Mouse (Mus musculus) 3134 (cell line): ENCODE results near the gene Decr2.
"Not testable (repeated sequence)": the region's sequence is repeated elsewhere in the genome, so short reads cannot be mapped to it uniquely, and the experiment has no call there.

Experiments
- DNase-seq: peaks from one replicate; pipeline ENCODE4 v3.0.0-alpha.2; 2011; ENCODE audit warnings: low spot score; ENCODE audit not compliant: insufficient read length; ENCODE audit errors: extremely low read depth

Decr2 gene

DNA sequence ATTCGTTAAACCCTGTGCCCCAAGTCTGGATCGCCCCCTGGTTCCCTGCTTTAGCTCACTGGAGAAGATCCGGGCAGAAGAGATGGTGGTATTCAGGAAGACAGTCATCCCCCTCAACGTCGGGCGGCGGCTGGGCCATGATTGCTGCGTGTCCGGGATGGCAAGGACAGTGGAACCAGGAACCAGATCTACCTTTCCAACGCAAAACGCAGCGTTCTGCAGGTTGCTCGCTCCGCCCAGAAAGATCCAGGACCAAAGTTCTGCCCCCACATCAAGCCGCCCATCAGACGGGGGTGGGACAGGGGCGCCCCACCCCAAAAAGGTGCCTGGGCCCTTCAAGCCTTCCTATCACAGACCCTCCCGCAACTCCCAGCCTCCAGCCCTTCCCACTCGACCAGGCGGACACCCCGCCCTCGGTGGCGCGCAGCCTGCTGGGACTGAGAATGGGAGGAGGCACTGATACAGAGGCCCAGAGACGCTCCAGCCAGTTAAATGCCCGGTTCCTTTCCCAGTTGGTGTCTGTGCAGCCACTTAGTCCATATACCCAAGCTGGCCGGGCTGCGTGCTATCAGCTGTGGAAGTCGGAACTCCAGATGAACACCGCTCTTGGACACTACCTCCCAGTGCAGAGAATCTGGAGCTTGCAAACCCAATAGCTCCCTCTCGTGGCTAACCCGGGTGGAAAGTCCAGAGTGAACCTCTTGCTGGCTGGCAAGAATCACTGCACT is at the start of gene Decr2:
Gene Decr2, minus strand, starts transcription at position 433 of the 728 bp plus-strand sequence.
- DNase-seq, result peak; percentile 93

DNA sequence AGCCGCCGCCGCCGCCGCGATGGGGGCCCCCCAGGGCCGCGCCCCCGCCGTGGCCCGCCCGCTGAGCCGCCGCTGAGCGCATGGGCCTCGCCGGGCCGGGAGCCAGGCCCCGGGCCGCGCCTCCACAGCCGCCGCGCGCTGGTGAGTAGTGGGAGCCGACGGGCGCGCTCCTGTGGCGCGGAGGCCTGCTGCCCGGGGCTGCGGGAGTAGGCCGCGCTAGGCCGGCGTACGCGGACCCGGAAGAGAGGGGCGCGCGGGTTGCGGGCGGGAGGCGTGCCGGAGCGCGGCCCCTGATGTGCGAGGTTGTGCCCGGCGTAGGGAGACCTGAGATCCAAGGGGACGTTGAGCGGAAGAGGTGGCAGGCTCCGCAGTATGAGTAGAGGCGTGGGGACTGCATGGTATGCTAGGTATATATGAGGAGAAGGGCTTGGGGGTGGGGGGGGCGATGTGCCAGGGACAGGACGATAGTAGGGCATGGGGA is 48.8 kb upstream of the Decr2 start:
- peak; percentile 66 for DNase-seq

DNA sequence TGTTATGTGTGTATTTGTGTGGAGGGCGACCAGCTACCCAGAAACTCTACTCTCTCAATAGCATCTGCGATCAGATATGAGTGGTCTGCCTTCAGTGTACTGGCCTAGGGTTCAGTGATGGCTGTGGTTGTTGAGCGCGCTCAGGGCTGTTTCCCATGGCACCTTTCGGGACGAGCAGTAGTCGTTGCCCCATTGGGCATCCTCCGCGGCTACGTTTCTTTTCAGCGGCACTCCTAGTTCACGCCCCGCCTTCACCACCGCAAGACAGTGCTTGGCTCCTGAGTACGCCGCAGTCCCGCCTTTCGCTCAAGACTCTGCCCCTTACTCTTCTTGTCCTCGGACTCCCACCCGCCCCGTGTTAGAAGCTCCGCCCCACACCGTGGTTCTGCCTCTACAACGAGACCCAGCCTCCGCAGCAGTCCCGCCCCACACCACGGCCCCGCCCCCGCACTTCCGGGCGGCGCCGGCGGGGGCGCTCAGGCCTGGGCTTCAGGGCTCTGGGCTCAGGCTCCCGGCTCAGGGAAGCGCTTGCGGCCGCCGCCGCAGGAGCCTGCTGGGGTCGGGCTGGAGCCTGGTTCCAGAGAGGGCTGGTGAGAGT is 48.2 kb upstream of the Decr2 start, which contains the start of gene Axin1:
Gene Axin1, plus strand, starts transcription at position 450 of the 598 bp plus-strand sequence.
- DNase-seq, result peak; percentile 99

DNA sequence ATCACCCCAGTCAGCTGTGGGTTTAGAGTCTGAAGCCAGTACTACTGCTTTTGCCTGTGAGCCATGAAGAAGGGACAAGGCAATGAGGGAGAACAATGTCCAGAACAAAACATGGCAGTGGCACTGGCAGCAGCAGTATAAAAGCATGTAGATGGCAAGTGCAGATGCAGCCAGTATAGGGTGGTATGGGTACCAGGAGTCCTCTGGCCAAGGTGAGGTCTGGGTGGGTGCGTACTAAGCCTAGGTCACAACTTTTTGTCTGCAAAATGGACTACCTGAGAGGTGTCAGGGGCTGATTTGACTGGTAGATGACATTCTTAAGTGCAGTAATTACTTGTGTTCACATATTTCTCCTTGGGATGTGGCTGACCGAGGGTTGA is 47.6 kb upstream of the Decr2 start:
- DNase-seq, result no peak

DNA sequence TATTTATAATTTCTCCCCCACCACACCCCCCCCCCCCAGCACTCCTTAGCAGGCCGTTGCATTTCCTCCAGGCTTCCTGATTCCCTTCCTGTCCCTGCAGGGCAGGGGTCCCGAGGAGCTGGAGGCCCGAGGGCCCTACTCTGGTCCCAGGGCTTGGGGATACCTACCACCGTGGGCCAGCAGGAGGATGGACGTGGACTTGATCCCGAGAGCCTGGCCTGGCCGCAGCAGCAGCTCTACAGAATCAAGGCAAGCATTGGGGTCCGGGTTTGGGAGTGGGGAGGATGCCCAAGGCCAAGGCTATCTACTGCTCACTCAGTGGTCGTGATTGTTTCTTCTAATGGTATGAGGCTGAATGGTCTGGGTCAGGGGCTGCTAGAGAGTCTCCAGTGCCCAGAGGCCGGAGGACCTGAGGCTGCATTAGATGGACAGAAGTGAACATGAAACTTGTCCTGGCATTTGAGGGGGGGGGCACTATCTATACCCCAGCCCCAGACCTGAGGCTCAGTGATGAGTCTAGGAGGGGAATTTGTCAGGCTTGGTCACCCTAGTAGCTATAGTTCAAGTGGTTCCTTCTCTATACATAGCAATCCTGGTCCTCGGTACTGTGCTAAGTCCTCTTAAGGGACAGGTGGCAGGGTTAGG is 47.1 kb upstream of the Decr2 start:
- no peak for DNase-seq

DNA sequence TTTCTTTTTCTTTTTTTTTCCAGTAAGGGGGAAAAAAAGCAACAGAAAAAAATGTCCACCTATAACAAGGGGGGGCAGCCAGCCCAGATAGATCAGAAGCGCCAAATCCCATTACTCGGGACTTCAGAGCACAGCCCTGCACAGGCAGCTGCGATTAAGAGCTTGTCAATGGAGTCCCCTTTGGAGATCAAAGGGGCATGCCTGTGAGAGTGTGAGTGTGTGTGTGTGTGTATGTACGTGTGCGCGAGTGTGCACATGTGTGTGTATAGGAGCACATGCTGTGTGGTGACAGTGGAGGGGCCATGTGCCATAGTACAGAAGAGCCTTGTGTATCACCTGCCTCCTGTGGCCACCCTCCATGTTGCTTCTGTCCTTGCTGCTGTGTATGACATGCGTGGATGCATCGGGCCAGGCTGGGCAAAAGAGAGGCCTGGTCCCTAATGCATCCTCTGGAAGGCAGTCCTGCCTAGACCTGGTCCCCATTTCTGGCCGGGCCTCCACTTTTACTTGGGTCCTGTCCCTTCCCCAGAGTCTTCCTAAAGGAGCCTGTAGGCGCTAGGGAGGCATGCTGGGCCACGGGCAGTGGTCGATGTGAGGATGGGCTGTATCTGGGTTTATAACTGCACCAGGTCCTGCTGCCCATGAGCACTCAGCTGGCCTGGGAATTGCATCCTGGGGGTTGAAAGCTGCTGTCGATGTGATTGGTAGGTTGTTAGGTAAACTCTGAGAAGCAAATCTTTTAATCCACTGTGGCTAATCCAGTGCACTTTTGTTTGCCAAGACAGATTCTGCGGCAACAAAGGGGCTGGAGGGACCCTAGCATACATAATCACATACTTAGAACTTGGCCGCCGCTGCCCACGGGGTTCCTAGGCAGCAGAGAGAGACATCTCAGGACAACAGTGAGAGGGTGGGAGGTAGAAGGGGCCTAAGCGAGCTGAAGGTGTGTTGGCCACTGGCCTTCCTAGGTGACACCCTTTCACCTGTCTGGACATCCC is 42.0 kb upstream of the Decr2 start:
- DNase-seq, result no peak

DNA sequence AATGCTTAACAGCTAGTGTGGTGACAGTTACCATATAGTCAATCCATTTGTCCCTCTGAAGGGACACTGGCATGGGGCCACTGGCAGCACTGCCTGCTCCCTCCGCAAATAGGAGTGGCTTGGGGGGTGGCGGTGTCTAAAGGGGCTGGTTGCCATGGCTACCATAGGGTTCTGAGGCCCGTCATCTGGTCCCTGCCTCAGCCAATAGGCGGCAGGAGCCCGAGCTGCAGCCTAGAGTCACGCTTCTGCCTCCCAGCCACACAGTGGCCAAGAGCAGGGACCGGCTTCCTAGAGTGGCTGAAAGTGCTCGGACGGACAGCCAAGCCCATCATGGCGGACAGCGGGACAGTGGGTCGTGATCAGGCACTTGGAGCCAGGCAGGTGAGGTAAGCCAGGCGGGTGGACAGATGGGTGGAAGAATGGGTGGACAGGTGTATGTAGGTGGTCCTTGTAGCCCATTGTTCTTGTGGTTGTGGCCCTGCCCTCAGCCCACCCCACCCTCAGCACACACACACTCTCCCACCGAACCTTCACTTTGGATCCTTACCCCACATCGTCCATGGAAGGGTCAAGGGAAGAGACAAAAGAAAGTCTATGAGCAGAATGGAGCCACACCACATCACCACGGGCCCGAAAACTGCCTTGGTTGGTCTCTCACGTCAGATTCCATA is 41.1 kb upstream of the Decr2 start:
- DNase-seq, result no peak

DNA sequence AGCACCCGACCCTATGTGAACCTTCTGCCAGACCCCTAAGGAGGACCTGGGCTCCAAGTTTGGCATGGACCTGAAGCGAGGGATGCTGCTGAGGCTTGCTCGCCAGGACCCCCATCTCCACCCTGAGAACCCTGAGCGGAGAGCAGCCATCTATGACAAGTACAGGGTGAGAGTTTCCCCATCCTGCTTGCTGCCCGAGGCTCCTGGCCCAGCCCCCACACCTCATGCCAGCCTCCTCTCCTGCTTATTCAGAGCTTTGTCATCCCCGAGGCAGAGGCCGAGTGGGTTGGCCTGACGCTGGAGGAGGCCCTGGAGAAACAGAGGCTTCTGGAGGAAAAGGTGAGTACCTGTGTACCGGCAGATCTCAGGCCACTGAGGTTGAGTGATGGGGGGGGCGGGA is 35.1 kb upstream of the Decr2 start:
- DNase-seq, result no peak

DNA sequence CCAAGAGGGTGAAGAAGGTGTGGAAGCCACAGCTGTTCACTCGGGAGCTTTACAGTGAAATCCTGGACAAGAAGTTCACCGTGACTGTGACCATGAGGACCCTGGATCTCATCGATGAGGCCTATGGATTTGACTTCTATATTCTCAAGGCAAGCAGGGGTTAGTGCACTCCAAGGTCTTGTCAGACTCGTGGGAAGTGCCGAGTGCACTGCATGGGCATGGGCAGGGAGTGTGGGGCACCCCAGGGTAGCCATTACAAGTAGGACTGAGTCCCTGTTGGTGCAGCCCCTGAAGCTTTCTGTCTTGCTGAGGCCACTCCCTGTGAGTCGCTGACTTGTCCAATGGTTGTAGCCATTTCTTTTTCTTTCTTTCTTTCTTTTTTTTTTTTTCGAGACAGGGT is 34.4 kb upstream of the Decr2 start:
- no peak for DNase-seq

GRCm38 (mm10) chr17:26123267-26123684 is 33.1 kb upstream of the Decr2 start, which contains the start of gene Mrpl28:
TSS of gene Mrpl28 (plus strand) at chr17:26123500.
- DNase-seq, result peak; percentile 90

DNA sequence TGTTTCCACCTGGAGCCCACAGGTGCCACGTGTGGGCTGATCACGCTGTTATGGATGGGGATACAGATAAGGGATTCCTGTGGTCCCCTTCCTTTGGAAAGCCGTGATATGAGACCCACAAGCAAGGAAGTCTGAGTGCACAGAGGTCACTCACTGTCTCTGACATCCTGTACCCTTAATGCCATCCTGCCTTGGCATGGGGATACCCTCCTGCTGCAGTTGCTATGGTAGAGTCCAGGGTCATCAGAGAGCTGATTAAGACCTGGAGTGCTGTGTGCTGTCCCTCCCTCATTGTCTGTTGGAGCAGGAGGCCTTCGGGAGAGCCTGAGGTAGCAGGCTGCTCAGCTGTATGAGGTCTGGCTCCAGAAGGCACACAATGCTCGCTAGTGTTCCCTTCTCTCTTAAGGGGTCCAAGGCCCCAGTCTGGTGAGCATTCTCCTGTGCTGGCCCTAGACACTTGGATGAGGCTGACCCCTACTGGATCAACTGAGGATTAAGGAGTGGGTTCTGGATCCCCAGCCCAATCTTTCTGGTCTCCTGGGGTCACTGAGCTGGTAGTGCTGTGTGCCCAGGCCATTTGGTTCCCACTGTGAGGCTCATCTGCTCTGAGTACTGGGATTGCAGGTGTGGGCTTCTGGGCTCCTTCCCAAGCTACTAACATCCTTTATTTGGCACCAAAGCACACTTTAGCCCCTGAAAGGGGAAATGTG is 32.4 kb upstream of the Decr2 start:
- no peak for DNase-seq

DNA sequence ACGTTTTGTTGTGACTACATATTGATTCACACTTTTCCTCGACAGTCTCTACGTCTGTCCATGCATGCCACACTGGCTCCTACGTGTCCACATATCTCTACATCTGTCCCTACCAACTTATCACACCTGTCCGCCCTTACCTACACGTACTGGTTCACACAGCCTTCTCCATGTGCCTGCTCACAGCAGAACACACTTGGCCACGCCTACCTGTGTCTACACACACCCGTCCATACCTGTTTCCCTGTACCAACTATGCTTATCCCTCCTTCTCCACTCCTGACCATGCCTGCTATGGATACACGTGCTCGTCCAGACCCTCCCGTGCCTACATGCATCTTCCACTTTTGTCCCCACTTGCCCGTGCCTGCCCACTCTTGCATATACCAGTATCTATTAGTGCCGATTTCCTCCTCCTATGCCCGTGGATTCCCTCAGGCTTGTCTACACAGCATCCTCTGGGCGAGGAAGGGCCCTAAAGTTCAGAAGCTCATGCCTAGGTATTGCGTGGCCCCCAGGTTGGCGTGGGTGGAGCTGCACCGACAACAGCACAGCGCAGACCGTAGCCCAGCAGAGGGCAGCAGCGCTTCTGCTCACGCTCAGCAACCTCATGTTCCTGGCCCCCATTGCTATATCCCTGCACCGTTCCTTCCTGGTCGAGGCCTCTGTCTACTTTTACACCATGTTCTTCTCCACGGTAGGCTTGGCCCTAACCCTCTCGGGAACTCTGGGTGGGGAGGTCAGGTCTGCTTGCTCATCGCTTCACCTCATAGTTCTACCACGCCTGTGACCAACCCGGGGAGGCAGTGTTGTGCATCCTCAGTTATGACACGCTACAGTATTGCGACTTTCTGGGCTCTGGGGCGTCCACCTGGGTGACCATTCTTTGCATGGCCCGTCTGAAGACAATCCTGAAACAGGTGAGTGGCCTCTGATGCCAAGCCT is 29.9 kb upstream of the Decr2 start:
- DNase-seq, result peak; percentile 77

DNA sequence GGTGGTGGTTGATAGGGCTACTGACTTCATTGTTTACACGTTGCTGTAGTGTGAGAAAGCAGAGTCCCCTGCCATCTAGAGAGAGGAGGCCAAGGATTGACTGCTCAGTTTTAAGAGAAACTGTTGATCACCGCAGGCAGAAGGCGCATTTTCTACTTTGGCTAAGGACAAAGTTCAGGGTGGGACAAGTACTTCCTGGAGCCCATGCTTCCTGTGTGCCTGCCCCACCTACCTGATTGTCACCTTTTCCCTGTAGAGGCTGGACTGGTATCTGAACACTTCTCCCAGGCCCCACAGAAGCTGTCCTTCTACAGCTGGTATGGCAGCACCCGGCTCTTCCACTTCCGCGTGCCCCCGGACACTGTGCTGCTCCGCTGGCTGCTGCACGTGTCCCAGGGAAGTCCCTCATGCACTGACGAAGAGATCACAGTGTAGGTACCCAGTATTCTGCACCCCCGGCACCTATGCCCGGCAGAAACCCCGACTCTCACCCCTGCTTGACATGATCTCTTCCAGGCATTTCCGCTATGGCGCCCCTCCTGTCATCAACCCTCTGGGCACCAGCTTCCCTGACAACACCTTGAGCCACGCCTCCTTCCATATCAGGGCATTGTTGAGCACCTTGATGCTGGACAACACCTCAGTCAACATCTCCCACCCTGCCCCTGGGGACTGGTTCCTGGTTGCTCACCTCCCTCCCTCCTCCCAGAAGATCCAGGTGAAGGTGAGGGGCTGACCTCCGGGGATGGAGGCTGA is 26.5 kb upstream of the Decr2 start:
- DNase-seq, result no peak

DNA sequence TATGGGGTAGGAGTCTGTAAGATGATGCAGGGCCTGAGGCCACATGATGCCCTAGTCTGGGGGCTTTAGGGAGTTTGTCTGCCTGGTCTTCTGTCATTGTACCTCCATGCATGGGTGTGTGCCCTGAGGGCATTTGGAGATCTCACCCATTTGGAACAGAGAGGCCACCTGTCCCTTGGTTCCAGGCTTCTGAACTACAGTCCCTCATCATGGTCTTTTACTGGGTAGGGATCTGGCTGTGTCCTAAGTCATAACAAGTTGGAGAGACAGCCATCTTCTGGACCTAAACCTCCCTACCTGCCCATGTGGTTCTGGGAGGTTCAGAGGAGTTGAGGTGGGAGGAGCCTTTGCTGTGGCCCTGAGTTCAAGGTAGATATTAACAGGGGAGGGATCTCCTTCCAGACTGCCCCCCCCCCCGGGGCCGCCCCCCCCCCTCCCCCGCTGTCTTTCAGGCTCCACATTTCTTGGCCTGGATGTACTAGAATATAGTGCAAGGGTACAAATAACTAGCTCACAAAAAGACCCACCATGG is 25.9 kb upstream of the Decr2 start:
- DNase-seq, result no peak

GRCm38 (mm10) chr17:26115205-26115898 is 25.2 kb upstream of the Decr2 start:
- DNase-seq, result no peak

DNA sequence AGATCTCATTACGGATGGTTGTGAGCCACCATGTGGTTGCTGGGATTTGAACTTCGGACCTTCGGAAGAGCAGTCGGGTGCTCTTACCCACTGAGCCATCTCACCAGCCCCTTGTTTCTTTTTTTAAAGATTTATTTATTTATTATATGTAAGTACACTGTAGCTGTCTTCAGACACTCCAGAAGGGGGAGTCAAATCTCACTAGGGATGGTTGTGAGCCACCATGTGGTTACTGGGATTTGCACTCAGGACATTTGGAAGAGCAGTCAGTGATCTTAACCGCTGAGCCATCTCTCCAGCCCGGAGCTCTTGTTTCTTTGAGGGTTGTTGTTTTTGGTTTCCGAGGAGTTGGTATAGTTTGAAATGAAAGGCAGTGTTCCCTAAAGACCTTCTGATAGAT is 24.3 kb upstream of the Decr2 start:
- DNase-seq, result not testable (repeated sequence)

DNA sequence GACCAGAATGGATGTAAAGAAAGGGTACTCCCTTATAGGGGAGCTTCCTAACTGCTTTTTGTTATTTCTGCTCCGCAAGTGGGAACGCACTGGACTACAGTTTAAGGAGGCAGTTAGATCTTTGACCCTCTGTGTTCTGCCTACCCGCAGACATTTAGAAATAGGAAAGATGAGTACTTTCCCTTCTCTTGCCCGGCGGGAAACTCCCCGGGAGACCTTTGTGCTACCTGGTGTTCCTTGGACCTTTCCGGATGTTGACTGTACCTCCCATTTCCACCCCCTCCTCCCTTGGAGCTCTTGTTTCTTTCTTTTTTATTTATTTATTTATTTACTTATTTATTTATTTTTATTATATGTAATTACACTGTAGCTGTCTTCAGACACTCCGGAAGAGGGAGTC is 23.9 kb upstream of the Decr2 start:
- no peak for DNase-seq
